Mouse (Mus musculus): Measurements from ENCODE around the gene Pde8a.

The Pde8a gene

DNA sequence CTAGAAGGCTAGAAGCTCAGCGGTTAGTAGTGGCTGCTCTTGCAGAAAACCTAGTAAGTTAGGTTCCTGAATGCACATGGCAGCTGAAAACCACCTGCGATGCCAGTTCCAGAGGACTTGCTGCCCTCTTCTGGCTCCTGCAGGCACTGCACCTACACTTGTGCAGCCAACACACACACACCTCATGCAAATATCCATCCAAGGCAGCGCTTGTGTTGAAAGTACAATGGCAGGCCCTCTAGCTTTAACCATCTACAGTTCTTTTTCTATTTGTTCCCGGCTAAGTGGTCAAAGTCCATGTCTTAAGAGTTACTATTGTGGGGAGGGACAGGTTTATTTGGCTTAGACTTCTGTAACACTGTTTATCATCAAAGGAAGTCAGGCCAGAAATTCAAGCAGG lies 126.4 kb downstream of the Pde8a start:
- DNase-seq, result peak; percentile 43 to 79

GRCm38 (mm10) chr7:81341563-81341962 lies 128.2 kb downstream of the Pde8a start:
- DNase-seq, result no peak

DNA sequence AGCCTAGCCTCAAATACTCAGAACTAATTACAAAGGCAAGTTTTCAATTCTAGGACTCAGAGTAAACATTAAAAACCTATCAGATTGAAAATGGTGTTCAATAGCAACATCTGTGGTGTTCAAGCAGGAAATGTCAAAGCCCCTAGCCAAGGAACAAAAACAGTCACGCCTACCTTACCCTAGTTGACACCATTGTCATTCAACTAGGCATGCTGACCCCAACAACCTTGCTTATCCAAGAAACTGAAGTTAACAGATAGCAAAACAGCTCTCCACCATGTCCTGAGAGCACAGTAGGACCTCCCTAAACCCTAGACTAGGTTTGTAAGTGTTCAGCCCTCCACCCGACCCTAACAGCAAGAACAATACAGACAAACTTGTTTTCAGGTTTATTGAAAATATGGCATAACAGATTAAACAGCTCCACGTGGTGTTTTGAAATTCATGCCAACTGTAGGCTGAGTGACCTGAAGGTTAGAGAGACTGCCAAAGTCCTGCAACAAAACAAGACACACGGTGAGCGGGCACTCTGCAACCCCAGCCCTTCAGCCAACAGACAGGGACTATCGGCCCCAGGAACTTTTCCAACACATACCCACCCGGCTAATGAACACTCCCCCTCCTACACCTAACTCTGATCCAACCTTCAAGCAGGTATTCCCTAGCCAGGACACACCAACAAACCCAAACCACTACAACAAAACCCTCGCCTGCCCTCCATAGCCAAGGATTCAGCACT lies 129.1 kb downstream of the Pde8a start:
- DNase-seq, result peak in 1 of 2 experiments; percentile 22

DNA sequence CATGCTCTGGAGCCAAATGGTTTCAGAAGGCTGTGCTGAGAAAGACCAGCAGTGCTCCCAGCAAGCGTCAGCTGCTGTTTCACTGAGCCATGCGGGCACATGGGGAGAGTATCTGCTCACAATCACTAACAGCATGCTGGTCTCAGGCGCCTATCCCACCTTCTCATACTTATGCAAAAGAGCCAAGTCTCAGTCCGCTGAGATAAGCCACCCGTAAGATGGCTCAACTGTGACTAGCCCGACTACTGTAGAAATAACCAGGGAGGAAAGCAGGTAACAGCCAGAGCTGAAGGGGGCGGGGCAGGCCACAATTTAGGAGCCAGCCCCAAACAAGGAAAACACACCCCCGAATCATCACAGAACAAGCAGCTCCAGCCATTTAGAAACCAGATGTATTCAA lies 129.9 kb downstream of the Pde8a start:
- peak in 1 of 2 experiments; percentile 41 for DNase-seq

GRCm38 (mm10) chr7:81343831-81344230 lies 130.4 kb downstream of the Pde8a start:
- no peak for DNase-seq

GRCm38 (mm10) chr7:81344544-81345446 lies 131.4 kb downstream of the Pde8a start, which contains the start of gene Rps17:
Gene Rps17 (minus strand): TSS chr7:81345254.
- peak; percentile 93 to 97 for DNase-seq

GRCm38 (mm10) chr7:81345447-81346170 lies 132.2 kb downstream of the Pde8a start:
- DNase-seq, result no peak

GRCm38 (mm10) chr7:81348206-81348605 lies 134.8 kb downstream of the Pde8a start:
- DNase-seq, result no peak

DNA sequence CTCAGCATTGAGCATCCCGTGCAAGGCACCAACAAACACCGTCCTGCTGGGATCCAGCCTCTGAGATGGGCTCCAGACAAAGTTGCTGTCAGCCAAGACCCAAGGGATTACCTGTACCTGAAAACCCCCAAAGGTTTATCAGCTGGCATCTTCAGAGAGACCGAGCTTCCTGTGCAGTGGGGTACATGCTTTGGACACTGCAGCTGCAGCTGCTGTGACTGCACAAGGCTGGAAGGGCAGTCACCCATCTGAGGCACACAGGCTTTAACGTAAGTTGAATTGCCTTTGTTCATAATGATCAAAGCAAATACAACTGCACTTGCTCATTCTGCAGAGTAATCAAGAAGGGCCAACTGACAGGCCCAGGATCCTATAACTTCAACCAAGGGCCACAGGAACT lies 138.4 kb downstream of the Pde8a start:
- no peak for DNase-seq

- no peak for DNase-seq
Measured at GRCm38 (mm10) chr7:81355746-81356145, 142.3 kb downstream of the Pde8a start.

GRCm38 (mm10) chr7:81356360-81356759 lies 143.0 kb downstream of the Pde8a start:
- DNase-seq, result no peak

- DNase-seq, result no peak
Measured at GRCm38 (mm10) chr7:81356975-81357374, 143.6 kb downstream of the Pde8a start.

DNA sequence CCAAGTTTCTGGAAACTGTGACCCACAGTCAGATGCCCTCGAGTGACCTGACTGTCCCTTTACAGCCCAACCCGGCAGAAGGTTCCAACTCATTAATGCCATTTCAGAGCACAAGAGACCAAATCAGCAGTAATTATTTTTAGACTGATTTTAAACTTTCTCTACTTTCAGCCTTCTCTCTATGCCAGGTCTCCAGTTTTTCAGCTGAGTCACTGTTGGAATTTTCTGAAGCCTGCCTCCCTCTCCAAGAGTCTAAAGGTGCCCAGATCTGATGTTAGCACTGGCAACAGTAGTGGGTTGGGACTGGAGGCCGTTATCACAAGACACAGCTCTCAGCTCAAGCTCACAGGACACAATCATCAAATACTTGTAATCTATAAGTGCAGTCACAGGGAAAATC lies 154.6 kb downstream of the Pde8a start:
- no peak for DNase-seq

- no peak for DNase-seq
Measured at GRCm38 (mm10) chr7:81369724-81370123, 156.3 kb downstream of the Pde8a start.

DNA sequence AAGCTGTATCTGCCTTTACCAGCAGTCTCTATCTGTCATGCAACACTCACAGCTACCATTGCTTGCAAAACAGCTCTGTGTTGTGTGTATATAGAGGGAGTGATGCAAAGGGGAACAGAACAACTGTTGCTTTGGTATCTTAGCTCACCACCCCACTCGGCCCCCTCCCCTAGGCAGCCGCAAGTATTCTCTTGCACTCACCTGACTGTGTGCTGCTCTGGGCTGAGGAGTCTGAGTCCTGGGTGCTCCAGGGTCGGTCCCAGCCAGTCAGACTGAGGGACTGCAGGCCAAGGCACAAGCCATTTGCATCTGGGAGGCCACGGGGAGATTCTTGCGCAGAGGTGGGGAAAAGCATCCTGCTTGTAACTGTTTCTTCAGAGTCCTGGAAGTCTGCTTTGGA lies 158.4 kb downstream of the Pde8a start:
- no peak for DNase-seq

GRCm38 (mm10) chr7:81372337-81372920 lies 159.0 kb downstream of the Pde8a start:
- DNase-seq, result no peak

GRCm38 (mm10) chr7:81379363-81379762 lies 166.0 kb downstream of the Pde8a start:
- no peak for DNase-seq

Measured in kidney, adult 8-10 months (tissue).